Mouse (Mus musculus) megakaryocyte, embryonic 14.5 days (primary cell): ENCODE results near the gene Slc30a3. TPM values are rescaled to one million over a fixed set of nuclear protein-coding genes. Genes with fewer than 3 reads are reported as not detected.
"Not testable (repeated sequence)": the region's sequence is repeated elsewhere in the genome, so short reads cannot be mapped to it uniquely, and the experiment has no call there.

ENCODE experiments used
- H3K27me3 ChIP-seq: replicated peaks from 2 replicates; pipeline ENCODE3; 2012; ENCODE audit warnings: inconsistent platforms
- H3K36me3 ChIP-seq: replicated peaks from 2 replicates; pipeline ENCODE3; 2012; ENCODE audit warnings: low read length, inconsistent platforms, mixed read lengths
- H3K4me1 ChIP-seq: 2 replicates; pipeline ENCODE4 v1.6.1; 2012; ENCODE audit warnings: inconsistent platforms
- H3K4me3 ChIP-seq: replicated peaks from 2 replicates; pipeline ENCODE3; 2012; ENCODE audit warnings: moderate library complexity, mild to moderate bottlenecking, inconsistent platforms
- H3K9me3 ChIP-seq: 2 replicates; pipeline ENCODE4 v1.6.1; 2012; ENCODE audit warnings: inconsistent platforms
- FLI1 ChIP-seq: IDR thresholded peaks from 2 replicates; pipeline ENCODE4 v1.6.1; 2012; ENCODE audit warnings: low read length, inconsistent platforms, mixed read lengths
- GATA1 ChIP-seq: IDR thresholded peaks from 3 replicates; pipeline ENCODE4 v1.6.1; 2012; ENCODE audit warnings: mixed read lengths, low read length, inconsistent platforms, borderline replicate concordance
- polyA plus RNA-seq: library from polyadenylated mRNA; stranded (reverse); fragments of >175 nt; gene quantifications from 2 replicates; pipeline ENCODE4 v1.2.3, GENCODE M21; 2012; ENCODE audit warnings: low replicate concordance; ENCODE audit not compliant: insufficient read depth

Gene Slc30a3
- polyA plus RNA-seq, 1 experiment: not detected

GRCm38 (mm10) chr5:31050427-31050826, 57.6 kb downstream of the Slc30a3 start:
- no peak for TF ChIP-seq FLI1
- TF ChIP-seq GATA1: no peak
- peaks cover 34% of the 10 kb centered on the region for H3K4me1 ChIP-seq
- peaks cover 20% of the 10 kb centered on the region for H3K36me3 ChIP-seq
- no peak overlapping the region for H3K4me3 ChIP-seq
- no peaks in the 10 kb centered on the region for H3K27me3 ChIP-seq
- H3K9me3 ChIP-seq: no peaks in the 10 kb centered on the region

GRCm38 (mm10) chr5:31048763-31049641, 59.0 kb downstream of the Slc30a3 start, which contains the start of gene Slc5a6:
TSS of gene Slc5a6 (minus strand) at chr5:31048924.
- H3K4me3 ChIP-seq: peak within 1 kb of the TSS; percentile 99
- H3K36me3 ChIP-seq: peaks cover 27% of the 10 kb centered on the region

GRCm38 (mm10) chr5:31047848-31048762, 59.9 kb downstream of the Slc30a3 start, which contains the start of gene Atraid:
TSS of gene Atraid (plus strand) at chr5:31048312.
- peak within 1 kb of the TSS; percentile 99 for H3K4me3 ChIP-seq
- H3K4me1 ChIP-seq: peaks cover 22% of the 10 kb centered on the region
- no peak for TF ChIP-seq FLI1
- no peak for TF ChIP-seq GATA1
- peaks cover 32% of the 10 kb centered on the region for H3K36me3 ChIP-seq
- no peaks in the 10 kb centered on the region for H3K27me3 ChIP-seq
- no peaks in the 10 kb centered on the region for H3K9me3 ChIP-seq

More at GRCm38 (mm10) chr5:31048763-31049641, 59.0 kb downstream of the Slc30a3 start, which contains the start of gene Slc5a6:
- TF ChIP-seq FLI1: no peak
- no peak for TF ChIP-seq GATA1
- peaks cover 23% of the 10 kb centered on the region for H3K4me1 ChIP-seq
- H3K27me3 ChIP-seq: no peaks in the 10 kb centered on the region
- H3K9me3 ChIP-seq: no peaks in the 10 kb centered on the region

GRCm38 (mm10) chr5:31047074-31047473, 61.0 kb downstream of the Slc30a3 start:
- H3K4me3 ChIP-seq: peak overlapping the region; percentile 99
- peaks cover 21% of the 10 kb centered on the region for H3K4me1 ChIP-seq
- TF ChIP-seq FLI1: no peak
- H3K27me3 ChIP-seq: no peaks in the 10 kb centered on the region
- H3K36me3 ChIP-seq: peaks cover 31% of the 10 kb centered on the region
- H3K9me3 ChIP-seq: no peaks in the 10 kb centered on the region

DNA sequence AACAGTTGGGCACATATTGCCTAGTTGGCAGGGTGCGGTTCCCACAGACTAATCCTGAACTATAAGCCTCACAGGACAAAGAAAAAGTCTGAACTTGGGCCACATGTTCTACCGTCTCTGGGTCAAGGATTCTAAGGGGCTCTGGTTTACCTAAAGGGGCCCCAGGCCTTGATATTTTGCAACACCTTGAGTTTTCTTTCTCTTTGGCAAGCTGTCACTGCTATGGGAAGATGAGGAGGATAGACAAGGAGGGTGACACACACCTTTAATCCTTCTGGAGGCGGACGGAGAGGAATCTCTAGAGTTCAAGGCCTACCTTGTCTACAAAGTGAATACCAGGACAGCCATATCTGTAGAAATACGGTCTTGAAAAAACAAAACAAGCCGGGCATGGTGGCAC, 61.6 kb downstream of the Slc30a3 start:
- H3K27me3 ChIP-seq: no peaks in the 10 kb centered on the region
- H3K4me1 ChIP-seq: peaks cover 21% of the 10 kb centered on the region
- H3K9me3 ChIP-seq: no peaks in the 10 kb centered on the region
- no peak overlapping the region for H3K4me3 ChIP-seq
- peaks cover 34% of the 10 kb centered on the region for H3K36me3 ChIP-seq
- TF ChIP-seq FLI1 (no peak), GATA1 (no peak)

DNA sequence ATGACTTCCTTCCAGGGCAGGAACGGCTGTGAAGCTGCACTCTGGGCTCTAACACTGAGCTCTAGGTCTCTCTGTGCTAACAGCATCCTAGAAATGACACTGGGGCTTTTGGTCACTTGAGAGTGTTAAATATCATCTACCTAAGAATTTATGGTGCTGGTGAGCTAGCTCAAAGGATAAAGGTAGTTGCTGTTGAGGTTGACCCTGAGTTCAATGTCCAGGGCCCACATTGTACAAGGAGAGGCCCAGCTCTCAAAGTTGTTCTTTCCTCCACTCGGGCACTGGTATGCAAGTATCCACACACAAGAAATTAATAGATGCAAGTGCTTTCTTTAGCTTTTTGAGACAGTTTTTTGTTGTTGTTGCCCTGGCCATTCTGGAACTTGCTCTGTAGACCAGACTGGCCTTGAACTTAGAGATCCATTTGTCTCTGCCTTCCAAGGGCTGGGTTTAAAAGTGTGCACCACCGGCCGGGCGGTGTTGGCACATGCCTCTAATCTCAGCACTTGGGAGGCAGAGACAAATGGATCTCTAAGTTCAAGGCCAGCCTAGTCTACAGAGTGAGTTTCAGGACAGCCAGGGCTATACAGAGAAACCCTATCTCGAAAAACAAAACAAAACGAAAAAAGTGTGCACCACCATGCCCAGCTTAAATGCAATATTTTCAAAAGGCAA, 69.7 kb downstream of the Slc30a3 start:
- H3K27me3 ChIP-seq: peaks cover 20% of the 10 kb centered on the region
- H3K36me3 ChIP-seq: peaks cover 63% of the 10 kb centered on the region
- no peaks in the 10 kb centered on the region for H3K9me3 ChIP-seq
- TF ChIP-seq FLI1 (no peak), GATA1 (no peak)
- peaks cover 4% of the 10 kb centered on the region; the same call in 1 of the 2 replicates for H3K4me1 ChIP-seq
- H3K4me3 ChIP-seq: no peak overlapping the region

DNA sequence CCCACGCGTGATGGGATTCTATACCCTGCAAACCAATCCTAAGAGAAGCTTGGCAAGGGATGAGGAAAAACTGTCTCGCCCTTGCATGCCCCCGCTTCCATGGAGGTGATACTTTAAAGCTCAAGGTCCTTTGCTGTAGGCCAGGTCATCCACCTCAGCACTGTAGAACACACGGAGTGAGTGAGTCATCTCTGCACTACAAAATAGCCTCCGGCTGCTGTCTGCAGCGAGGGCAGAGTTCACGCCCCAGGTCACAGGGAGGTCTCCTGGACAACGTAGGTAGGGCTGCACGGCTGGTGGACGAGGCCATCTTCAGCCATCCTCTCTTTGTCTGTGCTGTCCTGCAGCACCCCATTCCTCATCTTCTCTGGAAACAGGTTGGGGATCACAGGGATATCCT, 71.5 kb downstream of the Slc30a3 start:
- H3K9me3 ChIP-seq, H3K4me3 ChIP-seq, H3K4me1 ChIP-seq: not testable (repeated sequence)
- H3K27me3 ChIP-seq: peaks cover 29% of the 10 kb centered on the region
- peaks cover 47% of the 10 kb centered on the region for H3K36me3 ChIP-seq

Other genes starting within 250 kb of the Slc30a3 start
- 11.8 and 17.0 TPM in 2 replicates for gene Tmem214, start 240.2 kb downstream of the Slc30a3 start, polyA plus RNA-seq
- 36.7 and 70.8 TPM in 2 replicates for gene Agbl5, start 219.5 kb downstream of the Slc30a3 start, polyA plus RNA-seq
- gene Ost4, start 200.4 kb downstream of the Slc30a3 start, polyA plus RNA-seq: 57.7 and 180 TPM in 2 replicates
- gene Emilin1, start 194.8 kb downstream of the Slc30a3 start, polyA plus RNA-seq: 427 and 497 TPM in 2 replicates
- 11.7 and 40.4 TPM in 2 replicates for gene Khk, start 186.8 kb downstream of the Slc30a3 start, polyA plus RNA-seq
- gene Cgref1, start 162.6 kb downstream of the Slc30a3 start, polyA plus RNA-seq: not detected in 2 replicates
- gene Preb, start 147.9 kb downstream of the Slc30a3 start, polyA plus RNA-seq: 43.7 and 59.1 TPM in 2 replicates
- gene Tcf23, start 139.6 kb downstream of the Slc30a3 start, polyA plus RNA-seq: not detected in 2 replicates
- 6.5 and 48.6 TPM in 2 replicates for gene Atraid, start 59.9 kb downstream of the Slc30a3 start, polyA plus RNA-seq
- 5.0 and 8.2 TPM in 2 replicates for gene Slc5a6, start 59.3 kb downstream of the Slc30a3 start, polyA plus RNA-seq
- gene Cad, start 53.5 kb downstream of the Slc30a3 start, polyA plus RNA-seq: 218 and 333 TPM in 2 replicates
- not detected in 2 replicates for gene Dnajc5g, start 2.0 kb downstream of the Slc30a3 start, polyA plus RNA-seq
- not detected in 2 replicates for gene Trim54, start 8.5 kb upstream of the Slc30a3 start, polyA plus RNA-seq
- gene Ucn, start 30.6 kb upstream of the Slc30a3 start, polyA plus RNA-seq: not detected in 2 replicates
- 9.4 and 46.6 TPM in 2 replicates for gene Mpv17, start 46.0 kb upstream of the Slc30a3 start, polyA plus RNA-seq
- gene Gm29609, start 71.7 kb upstream of the Slc30a3 start, polyA plus RNA-seq: 7.0 and 7.9 TPM in 2 replicates
- gene Gtf3c2, start 71.9 kb upstream of the Slc30a3 start, polyA plus RNA-seq: 9.1 and 15.0 TPM in 2 replicates
- 5.4 and 54.1 TPM in 2 replicates for gene Snx17, start 85.0 kb upstream of the Slc30a3 start, polyA plus RNA-seq
- 92.1 and 146 TPM in 2 replicates for gene Eif2b4, start 85.2 kb upstream of the Slc30a3 start, polyA plus RNA-seq
- 34.2 and 67.1 TPM in 2 replicates for gene Zfp513, start 94.1 kb upstream of the Slc30a3 start, polyA plus RNA-seq
- 188 and 232 TPM in 2 replicates for gene Ppm1g, start 112.5 kb upstream of the Slc30a3 start, polyA plus RNA-seq
- gene Nrbp1, start 132.6 kb upstream of the Slc30a3 start, polyA plus RNA-seq: 25.6 and 48.2 TPM in 2 replicates
- gene Gm9970, start 133.0 kb upstream of the Slc30a3 start, polyA plus RNA-seq: not detected in 2 replicates
- 0.48 TPM in 1 of 2 replicates, not detected in the other for gene Krtcap3, start 143.5 kb upstream of the Slc30a3 start, polyA plus RNA-seq
- gene Ift172, start 182.9 kb upstream of the Slc30a3 start, polyA plus RNA-seq: 8.8 and 19.3 TPM in 2 replicates
- gene Fndc4, start 187.8 kb upstream of the Slc30a3 start, polyA plus RNA-seq: not detected in 2 replicates
- not detected in 2 replicates for gene Gckr, start 189.2 kb upstream of the Slc30a3 start, polyA plus RNA-seq